Mouse (Mus musculus): Measurements from ENCODE around the gene Nudt1.
"Not testable (repeated sequence)": the region's sequence is repeated elsewhere in the genome, so short reads cannot be mapped to it uniquely, and the experiment has no call there.

Nudt1 gene

DNA sequence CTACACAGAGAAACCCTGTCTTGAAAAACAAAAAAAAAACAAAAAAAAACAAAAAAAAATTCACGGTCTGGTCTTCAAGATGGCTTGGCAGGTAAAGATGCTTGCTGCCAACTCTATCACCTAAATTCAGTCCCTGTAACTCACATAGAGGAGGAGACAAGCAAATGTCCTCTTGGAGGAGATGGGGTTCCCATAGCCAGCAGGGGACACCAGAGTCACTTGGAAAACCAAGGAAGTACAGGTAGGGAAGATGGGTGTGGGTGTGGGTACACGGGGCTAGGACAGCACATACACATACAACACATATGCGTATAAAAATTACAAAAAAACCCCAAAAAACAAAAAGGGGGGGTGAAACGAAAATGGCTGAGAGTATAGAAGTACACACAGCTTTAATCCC, 21.4 kb downstream of the Nudt1 start:
- no peak for DNase-seq (ENCODE audit: extremely low spot score)

DNA sequence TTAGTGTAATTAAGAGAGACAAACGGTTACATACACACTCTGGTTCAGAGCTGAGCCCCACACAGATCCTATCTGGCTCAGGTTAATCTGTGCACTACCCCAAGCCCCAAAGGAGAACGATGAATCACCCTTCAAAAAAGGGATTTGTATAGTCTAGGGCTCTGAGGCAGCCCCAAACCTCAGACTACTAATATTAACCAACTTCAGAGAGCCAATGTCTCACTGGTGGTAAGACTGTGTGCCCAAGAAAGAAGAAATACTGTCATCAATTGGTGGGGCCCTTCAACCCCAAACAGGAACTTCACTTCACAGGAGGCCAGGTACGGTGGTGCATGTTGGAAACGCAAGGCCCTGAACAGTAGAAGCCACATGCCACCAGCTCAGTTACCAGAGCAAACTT, 23.8 kb downstream of the Nudt1 start:
- DNase-seq (ENCODE audit: extremely low spot score), result no peak

DNA sequence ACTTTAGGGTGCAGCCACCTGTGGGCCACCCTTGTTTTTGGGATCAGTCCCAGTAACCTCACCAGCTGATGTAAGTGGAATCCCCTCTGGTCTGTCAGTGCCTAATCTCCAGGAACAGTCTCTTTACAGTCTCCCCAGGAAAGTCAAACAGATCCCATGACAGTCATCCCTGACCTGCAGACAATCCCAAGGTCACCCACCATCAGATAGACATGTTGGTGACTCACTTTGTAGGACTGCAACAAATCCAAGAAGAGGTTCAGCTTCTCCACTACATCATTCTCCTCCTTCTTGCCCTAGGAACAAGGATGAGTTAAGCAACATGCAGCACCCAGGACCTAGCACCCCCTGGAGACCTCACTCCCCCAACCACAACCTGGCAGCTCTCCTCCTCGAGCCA, 24.6 kb downstream of the Nudt1 start:
- no peak for DNase-seq (ENCODE audit: extremely low spot score)

DNA sequence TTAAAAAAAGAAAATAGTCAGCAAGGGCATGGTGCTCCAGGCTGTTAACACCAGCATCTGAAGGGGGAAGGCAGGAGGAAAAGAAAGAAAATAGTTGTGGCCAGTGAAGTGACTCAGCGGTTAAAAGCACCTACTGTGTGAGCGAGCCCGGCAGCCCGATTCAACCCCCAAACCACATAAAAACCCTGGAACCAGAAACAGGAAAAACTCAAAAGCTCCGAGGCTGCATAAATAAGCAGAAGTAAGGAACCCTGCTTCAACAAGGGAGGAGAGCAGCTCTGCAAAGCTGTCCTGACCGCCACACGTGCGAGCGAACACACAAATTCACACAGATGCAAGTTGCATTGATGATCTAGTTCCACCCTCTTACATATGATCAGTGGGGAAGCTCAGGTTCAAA, 28.4 kb downstream of the Nudt1 start:
- no peak for DNase-seq (ENCODE audit: extremely low spot score)

DNA sequence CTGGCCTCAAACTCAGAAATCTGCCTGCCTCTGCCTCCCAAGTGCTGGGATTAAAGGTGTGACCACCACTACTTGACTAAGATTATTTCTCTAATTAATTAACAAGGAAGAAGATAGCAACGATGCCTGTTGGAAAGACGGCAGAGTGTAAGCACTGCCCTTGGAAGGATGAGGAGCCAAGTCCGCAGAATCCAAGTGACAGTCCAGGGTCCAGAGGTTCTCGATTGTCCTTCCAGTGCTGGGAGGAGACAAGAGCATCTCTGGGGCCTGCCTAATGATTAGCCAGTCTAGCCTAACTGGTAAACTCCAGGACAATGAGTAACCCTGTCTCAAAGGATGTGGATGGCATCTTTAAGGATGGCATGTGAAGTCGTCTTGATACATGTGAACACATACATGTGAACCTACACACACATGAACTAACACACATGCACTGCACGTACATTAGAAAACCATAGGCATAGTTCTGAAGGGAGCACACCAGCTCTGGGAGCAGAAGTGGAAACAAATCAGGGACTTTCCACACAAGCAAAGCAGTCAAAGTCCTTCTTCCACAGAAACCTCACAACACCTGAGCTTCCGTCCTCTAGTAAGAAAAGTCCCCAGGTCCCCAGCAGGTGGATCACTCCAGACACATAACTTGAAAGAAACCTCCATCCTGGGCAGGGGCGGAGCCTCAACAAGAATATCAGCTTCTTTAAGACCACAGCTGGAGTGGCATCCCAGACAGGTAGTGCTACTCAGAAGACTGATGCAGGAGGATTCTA, 29.5 kb downstream of the Nudt1 start:
- DNase-seq (ENCODE audit: extremely low spot score), result no peak

DNA sequence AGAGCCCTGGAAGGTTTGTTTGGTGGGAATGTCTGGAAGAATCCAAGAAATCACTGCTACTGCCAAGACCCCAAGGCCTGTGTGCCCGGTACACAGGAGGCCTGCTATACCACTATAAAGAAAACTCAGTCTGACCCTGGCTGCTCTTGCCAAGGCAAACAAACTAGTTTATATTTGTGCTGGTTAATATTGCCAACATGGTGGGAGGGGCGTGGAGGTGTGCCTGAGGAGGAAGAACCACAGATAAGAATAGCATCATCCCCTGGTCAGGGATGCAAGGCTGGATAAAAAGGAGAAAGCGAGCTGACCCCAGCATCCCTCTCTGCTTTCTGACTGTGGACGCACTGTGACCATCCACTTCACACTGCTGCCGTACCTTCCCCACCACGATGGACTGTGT, 30.9 kb downstream of the Nudt1 start:
- DNase-seq (ENCODE audit: extremely low spot score), result no peak

DNA sequence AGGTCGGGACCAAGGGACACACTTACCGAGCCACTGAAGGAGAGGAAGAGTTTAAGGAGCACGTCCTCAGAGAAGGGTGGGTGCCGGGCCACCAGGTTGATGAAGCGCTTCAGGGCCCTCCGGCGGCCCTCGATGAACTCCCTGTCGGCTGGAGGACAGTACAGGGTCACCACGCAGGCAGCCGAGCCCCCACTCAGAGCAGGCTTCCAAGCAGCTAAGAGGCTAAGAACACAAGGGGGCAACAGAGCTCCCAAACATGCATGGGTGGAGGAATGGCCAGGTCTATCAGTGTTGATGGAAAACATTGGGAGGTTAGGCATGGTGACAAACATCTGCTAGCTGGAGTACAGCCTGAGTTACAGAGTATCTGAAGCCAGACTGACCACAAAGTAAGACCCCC, 34.5 kb downstream of the Nudt1 start:
- no peak for DNase-seq (ENCODE audit: extremely low spot score)

DNA sequence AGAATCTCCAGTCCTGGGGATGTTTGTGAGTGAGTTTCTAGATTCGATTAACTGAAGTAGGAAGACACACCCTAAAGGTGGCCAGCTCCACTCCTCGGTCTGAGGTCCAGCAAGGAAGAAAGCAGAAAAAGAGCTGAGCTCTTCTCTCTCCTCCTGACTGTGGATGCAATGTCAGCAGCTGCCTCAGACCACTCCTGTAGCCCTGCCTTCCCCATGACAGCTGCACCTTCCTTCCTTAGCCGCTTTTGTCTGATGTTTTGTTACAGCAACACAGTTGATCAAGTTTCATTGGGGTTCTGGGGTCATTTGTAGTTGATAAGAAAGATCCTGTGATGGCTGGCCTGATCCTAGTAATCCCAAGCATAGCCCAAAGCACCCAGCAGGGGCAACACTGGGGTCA, 36.0 kb downstream of the Nudt1 start:
- no peak for DNase-seq (ENCODE audit: extremely low spot score)

DNA sequence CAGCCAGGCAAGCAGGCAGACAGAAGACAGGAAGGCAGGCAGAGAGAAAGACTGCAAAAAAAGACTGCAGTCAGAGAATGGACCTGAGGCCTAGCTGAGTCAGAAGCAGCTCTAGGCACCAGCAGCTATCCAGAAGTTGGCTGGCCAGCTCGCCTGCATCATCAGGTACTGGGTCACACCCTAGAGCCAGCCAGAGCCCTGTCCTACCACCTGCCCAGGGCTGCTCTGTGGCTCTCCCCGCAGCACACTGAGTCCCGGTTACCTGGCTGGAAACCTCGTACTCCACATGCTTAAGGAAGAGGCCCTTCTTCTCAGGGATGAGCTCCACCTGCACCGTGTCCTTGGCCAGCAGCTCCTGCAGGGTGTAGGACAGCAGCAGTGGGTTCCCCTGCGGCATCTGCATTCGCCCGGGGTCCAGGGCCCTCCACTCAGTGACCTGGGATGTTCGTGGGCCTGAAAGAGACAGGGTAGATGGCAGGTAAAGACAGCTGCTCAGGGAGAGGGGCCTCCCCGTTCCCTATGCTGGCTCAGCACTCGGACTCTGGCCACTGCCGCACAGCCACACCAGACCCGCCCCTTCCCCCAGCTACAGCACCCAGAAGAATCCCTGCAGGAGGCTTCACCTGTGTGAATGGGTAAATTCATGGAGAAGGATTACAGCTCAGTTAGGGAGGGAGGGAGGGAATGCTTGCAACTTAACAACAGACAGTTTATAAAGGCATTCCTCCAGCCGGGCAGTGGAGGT, 38.6 kb downstream of the Nudt1 start:
- no peak for DNase-seq (ENCODE audit: extremely low spot score)

DNA sequence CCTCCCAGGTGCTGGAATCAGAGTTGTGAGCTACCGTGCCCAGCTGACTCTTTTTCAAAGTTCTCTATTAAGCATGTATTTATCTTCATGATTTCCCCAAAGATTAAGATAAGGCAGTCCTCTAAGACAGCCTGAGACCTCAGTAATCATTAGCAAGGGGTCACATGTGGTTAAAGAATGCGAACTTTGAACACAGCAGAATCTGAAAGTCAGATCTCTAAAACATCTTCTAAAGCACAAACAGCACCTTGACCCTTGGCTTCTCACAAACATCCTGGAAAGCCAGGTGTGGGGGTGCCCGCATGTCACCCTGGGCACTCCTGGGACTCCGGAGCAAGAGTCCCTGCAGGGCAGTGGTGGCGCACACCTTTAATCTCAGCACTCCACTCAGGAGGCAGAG, 43.0 kb downstream of the Nudt1 start:
- DNase-seq (ENCODE audit: extremely low spot score), result no peak

DNA sequence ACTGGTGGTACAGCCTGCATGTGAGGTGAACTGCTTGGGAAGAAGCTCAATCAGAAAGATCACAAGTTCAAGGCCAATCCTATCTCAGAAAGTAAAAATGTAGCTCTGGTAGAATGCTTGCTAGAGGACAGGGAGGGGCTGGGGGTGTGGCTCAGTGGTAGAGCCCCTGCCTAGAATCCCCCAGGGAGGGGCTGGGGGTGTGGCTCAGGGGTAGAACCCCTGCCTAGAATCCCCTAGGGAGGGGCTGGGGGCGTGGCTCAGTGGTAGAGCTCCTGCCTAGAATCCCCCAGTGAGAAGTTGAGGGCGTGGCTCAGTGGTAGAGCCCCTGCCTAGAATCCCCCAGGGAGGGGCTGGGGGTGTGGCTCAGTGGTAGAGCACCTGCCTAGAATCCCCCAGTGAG, 46.7 kb downstream of the Nudt1 start:
- DNase-seq (ENCODE audit: extremely low spot score), result not testable (repeated sequence)

DNA sequence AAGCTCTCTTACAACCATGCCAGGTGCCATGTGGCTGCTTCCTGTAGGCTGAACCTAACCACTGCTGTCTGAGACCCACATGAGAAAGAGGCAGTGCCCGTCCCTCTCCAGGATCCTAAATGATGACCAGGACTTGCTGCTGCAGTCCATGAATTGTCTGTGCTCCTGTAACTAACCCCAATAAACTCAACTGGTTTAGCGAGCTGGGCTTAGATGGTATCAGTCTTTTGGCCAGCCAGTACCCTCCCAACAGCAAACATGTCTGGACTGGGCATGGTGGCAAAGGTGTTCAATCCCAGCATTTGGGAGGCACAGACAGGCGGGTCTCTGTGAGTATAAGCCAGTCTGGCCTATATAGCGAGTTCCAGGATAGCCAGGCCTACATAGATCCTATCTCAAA, 47.5 kb downstream of the Nudt1 start:
- no peak for DNase-seq (ENCODE audit: extremely low spot score)

DNA sequence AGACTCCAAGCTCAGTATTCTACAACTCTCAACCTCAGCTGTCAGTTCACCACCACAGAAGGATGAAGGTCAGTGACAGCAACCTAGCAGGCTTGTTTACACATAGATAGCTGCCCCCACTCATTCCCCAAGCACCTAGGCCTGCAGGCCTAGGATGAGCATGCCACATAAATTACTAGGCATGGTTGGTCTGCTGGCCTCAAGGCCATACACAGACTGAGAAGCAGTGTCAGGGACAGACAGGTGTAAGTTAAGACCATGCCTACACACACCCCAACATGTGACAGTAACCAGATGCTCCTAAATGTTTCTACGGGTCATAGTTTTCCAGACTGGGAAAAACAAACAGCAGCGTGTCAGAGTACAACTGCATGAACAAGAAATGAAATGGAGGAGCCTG, 48.0 kb downstream of the Nudt1 start:
- no peak for DNase-seq (ENCODE audit: extremely low spot score)

DNA sequence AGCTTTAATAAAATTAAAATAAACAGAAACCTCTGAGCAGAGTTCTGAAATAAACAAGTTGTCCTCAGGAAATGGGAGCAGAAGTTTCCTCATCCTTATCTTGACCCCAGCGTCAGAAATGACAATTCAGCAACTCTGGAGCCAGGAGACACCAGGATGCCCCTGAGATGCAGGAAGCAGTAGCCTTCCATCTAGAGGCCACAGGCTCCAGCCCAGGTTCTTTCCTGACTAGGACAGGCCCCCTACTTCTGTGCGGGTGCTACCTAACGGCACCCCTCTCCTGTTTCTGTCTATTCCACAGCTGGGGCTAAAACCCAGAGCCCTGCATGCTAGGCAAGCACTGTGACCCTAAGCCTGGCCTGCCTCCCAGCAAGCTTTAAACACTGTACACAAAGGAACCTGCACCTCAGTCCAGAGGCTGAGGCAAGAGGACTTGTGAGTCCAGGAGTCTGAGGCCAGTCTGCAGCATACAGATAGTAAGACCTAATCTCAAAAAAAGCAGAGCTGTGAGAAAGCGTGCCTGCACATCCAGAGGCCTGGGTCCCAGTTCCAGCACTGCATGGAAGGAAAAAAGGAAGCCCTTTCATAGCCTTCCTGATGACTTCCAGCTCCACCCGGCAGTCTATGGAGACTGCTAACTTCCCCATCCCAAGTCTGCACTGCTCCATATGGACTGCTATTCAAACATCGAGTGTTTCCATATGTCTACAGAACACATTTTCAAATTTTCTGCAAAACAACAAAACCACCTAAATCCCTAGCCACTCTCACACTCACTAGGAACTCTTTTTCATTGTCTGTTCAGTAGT, 49.2 kb downstream of the Nudt1 start:
- DNase-seq (ENCODE audit: extremely low spot score), result no peak

DNA sequence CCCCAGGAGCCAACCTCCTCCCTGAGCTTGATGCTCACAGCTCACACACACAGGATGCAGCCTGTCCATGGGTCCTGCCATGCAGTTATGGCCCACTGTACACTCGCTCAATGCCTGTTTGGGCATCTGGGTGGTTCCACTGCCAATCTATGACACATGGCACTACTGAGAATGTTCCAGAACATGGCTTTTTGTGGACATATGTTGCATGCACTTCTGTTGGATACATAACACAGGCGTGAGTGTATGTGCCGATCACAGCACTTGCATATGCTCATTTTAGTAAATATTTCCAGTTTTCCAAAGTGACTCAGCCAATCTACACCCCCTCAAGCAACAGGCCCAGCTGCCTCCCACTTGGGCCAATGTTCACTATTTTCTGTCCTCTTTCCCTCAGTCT, 50.2 kb downstream of the Nudt1 start:
- DNase-seq (ENCODE audit: extremely low spot score), result no peak

DNA sequence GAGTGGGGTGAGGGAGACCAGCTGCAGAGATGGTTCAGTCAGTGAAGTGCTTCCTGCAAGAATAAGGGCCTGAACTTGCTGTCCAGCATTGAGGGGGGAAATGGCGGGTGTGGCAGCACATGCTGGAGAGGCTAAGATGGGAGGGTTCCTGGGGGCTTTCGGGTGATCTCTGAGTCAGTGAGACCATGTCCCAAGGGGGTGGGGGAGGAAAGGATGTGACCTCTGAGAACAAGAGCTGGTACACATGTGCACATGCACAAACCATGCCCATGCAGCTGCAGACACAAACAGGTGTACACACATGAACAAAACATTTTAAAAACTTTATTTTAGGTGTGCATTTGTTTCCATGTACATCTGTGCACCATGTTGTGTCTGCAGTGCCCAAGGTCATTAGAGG, 52.3 kb downstream of the Nudt1 start:
- no peak for DNase-seq (ENCODE audit: extremely low spot score)

DNA sequence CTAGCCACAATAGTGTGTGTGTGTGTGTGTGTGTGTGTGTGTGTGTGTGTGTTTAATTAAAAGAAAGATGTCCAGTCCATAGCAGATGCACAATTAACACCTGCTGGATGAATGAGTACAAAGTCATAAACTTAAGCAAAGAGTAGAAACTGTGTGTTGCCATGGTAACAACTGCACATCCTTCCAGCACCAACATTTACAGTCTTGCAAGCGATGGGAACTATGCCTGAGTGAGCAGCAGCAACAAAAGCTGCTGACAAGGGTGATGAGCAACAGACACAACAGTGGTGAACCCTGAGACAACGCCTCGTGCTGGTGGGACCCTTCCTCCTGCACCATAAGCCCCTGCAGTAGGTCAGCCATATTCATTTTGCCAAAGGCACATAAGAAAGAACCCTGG, 52.8 kb downstream of the Nudt1 start:
- DNase-seq (ENCODE audit: extremely low spot score), result no peak

DNA sequence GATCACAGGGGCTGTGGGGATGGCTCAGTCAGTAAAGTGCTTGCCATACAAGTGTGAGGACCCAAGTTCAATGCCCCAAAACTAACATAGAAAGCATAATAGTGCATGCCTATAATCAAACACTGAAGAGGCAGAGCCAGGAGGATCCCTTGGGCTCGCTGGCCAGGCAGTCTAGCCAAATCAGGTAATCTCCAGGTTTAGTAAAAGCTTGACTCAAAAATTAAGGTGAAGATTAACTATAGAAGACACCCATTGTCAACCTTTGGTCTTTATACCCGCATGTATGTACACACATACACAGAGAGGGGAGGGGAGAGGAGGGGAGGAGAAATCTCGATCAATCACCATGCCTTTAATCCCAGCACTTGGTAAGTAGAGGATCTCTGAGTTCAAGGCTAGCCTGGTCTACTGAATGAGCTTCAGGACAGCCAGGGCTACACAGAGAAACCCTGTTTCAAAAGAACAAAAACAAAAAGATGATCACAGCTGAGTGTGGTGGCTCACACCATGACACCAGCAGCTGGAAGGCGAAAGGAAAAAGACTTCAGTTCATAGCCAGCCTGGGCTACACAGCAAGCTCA, 53.9 kb downstream of the Nudt1 start:
- no peak for DNase-seq (ENCODE audit: extremely low spot score)

DNA sequence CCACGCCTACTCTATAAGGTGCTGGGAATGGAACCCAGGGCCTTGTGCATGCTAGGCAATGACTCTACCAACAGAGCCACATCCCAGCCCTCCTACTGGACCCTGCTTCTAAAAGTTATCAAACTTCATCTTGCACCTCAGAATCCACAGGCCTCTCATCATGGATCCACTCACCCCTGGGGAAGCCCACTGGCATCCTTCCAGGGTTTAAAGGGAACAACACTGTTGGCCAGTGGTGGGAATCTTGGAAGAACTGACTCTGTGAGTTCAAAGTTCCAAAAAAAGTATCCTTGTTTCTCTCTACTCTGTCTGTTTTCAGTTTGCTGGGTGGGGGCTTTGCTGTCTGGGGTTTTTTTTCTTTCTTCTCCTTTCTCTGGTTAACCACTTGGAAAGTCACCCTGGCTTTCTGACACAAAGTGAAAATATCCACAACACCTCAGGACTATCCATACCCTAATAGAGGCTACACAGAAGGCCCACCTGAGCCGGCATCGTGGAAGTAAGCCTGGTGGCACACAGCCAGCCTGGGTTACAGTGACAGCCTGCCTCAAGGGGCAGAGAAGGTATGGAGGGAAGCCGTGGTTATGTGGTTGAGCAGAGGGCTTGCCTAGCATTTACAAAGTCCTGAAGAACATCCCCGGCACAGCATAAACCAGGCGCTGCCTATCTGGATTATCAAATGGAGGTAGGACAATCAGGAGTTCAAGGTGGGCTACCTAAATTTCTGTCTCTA, 56.8 kb downstream of the Nudt1 start:
- no peak for DNase-seq (ENCODE audit: extremely low spot score)

DNA sequence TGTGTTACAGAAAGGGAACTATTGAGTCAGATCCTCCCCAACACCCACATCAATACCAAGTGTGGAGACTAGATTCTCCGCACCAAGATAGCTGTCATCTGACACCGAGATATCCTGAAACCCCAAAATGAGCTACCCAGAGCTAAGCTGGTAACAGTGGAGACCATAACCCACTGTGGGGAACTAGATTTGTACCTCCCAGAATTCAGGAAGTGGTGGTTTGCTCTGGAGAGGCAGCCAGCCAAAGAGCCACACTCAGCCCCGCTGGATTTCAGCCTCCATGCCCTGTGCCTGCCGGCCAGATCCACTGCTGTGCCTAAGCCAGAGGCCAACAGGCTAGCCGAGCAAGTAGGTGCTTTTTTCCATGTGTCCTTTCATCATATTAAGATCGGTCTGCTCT, 57.8 kb downstream of the Nudt1 start:
- no peak for DNase-seq (ENCODE audit: extremely low spot score)

DNA sequence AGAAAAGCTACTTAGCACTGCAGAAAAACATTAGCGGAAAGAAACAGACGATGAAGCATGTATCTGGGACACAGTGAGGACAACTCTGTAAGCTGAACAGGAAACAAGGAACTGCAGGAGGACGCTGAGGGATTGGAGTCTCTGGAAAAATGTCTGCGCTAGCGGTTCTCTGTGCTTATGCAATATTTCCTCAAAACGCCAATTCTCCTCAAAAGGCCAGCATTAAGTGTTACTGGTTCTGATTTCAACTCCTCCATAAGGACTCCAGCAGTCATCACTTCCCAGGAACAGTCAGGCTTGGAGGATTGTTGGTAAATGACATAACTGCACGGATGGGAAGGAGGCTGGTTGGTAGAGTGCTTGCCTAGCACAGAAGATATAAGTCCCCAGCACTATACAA, 59.7 kb downstream of the Nudt1 start:
- no peak for DNase-seq (ENCODE audit: extremely low spot score)

DNA sequence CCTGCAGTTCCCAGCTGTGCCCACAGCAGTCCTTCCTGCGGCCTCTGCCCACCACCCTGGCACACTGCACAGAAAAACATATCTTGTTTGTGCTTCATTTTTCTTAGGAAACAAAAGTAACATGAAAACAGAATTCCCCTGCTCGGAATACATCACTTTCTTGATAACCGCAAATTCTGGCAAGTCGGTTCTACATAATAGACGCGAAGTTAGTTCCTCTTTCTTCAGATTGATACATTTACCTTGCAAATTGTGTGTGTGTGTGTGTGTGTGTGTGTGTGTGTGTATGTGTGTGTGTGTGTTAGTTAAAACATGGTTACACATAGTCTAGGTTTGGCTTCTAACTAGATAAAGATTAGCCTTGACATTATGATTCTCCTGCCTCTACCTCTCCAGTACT, 61.2 kb downstream of the Nudt1 start:
- no peak for DNase-seq (ENCODE audit: extremely low spot score)

Data from embryo, embryonic 9.5 days (tissue).